ENCODE assay signal across 30 mouse cellular contexts in genomic region chr12:98961008-98961407, GRCm38 (mm10). TPM values are rescaled to one million over a fixed set of nuclear protein-coding genes. Genes with fewer than 3 reads are reported as not detected.
DNase-seq lines count a peak whose midpoint lies in the region; ATAC-seq and TF ChIP-seq lines count a peak whose summit lies in the region.
"Had no signal": no experiment of that assay in that cellular context is flagged by ENCODE, and none has a peak within 500 bp of the region (broad histone marks: within the 10 kb centered on the region; RNA-seq: fewer than 3 reads in every experiment).

No protein-coding gene starts in this region.

- no peak for ATAC-seq in cerebellum, adult (ENCODE audit: insufficient number of reproducible peaks, low FRiP score, low TSS enrichment)
- ATAC-seq in forebrain, embryonic 13.5 days: no peak; the same call in 1 of the 2 replicates
- ATAC-seq in forebrain, embryonic 12.5 days (ENCODE audit: low FRiP score): no peak
- ATAC-seq: activated CD4-positive, CD25-positive, alpha-beta regulatory T cell, adult 4 months; hindbrain, embryonic 16.5 days; intestine, embryonic 15.5 days; liver, embryonic 12.5 days; liver, postnatal 0 days; lung, postnatal 0 days; midbrain, embryonic 15.5 days had no signal

- no peak for TF ChIP-seq CTCF in layer of hippocampus, adult 2 months (conservative IDR thresholded peaks at IDR 0.05)

- no peak overlapping the region for H3K4me2 ChIP-seq in forebrain, embryonic 13.5 days
- no peak overlapping the region for H3K4me2 ChIP-seq in forebrain, embryonic 12.5 days
- H3K4me2 ChIP-seq: intestine, embryonic 15.5 days; liver, embryonic 12.5 days; midbrain, embryonic 15.5 days; neural tube, embryonic 15.5 days had no signal

- no peak overlapping the region for H3K4me3 ChIP-seq in forebrain, embryonic 13.5 days
- H3K4me3 ChIP-seq in forebrain, embryonic 12.5 days (replicated peaks): no peak overlapping the region
- no peak overlapping the region for H3K4me3 ChIP-seq in layer of hippocampus, adult 2 months
- H3K4me3 ChIP-seq: hindbrain, embryonic 10.5 days; intestine, embryonic 15.5 days; liver, embryonic 12.5 days; megakaryocyte, embryonic 14.5 days; midbrain, embryonic 15.5 days; neural tube, embryonic 15.5 days had no signal

- H3K27ac ChIP-seq in forebrain, embryonic 13.5 days: 0 out of 2 replicates have a peak overlapping the region, but pooled peaks have one; percentile 4
- H3K27ac ChIP-seq in forebrain, embryonic 12.5 days: no peak overlapping the region
- H3K27ac ChIP-seq in layer of hippocampus, adult 2 months: peak overlapping the region; percentile 56; the same call in 1 of the 2 replicates
- H3K27ac ChIP-seq: hindbrain, embryonic 10.5 days; intestine, embryonic 15.5 days; kidney, postnatal 0 days; liver, embryonic 12.5 days; midbrain, embryonic 15.5 days; neural tube, embryonic 15.5 days; stomach, postnatal 0 days had no signal

- H3K9ac ChIP-seq in forebrain, embryonic 13.5 days: no peak overlapping the region
- H3K9ac ChIP-seq in forebrain, embryonic 12.5 days: no peak overlapping the region
- H3K9ac ChIP-seq: intestine, embryonic 15.5 days; liver, embryonic 12.5 days; liver, postnatal 0 days; midbrain, embryonic 15.5 days; neural tube, embryonic 15.5 days had no signal

- peak; percentile 17 for DNase-seq in cerebellum, adult 9-10 months
- no peak for DNase-seq in layer of hippocampus, adult 2 months (ENCODE audit: low spot score in 2 of 2)
- DNase-seq in layer of hippocampus, postnatal 25 days (ENCODE audit: extremely low spot score in 1 of 2, low spot score in 1 of 2): no peak
- DNase-seq in mesoderm, embryonic 11.5 days (ENCODE audit: low read depth, low spot score): peak; percentile 5
- no peak for DNase-seq in adrenal gland, postnatal 36 days
- DNase-seq: adrenal gland, adult 2 months; gastrocnemius, postnatal 14 days; heart, postnatal 14 days; kidney, adult 8-10 months; kidney, postnatal 4 days; liver, postnatal 0 days; lung, postnatal 4 days; right cerebral cortex, postnatal 4 days; thymus, adult 18-20 months; thymus, postnatal 25 days had no signal

- no peaks in the 10 kb centered on the region for H3K27me3 ChIP-seq in forebrain, embryonic 13.5 days
- H3K27me3 ChIP-seq in forebrain, embryonic 12.5 days: no peaks in the 10 kb centered on the region
- H3K27me3 ChIP-seq: CH12.LX; intestine, embryonic 15.5 days; liver, embryonic 12.5 days; megakaryocyte, embryonic 14.5 days; midbrain, embryonic 15.5 days; neural tube, embryonic 15.5 days had no signal

- WGBS in forebrain, embryonic 13.5 days: 73% methylated on average over 7 of the region's 7 CpGs
- WGBS in forebrain, embryonic 12.5 days: 67% methylated on average over 7 of the region's 7 CpGs

- H3K36me3 ChIP-seq in forebrain, embryonic 13.5 days (ENCODE audit: poor library complexity, severe bottlenecking): peaks cover 13% of the 10 kb centered on the region
- peaks cover 20% of the 10 kb centered on the region for H3K36me3 ChIP-seq in forebrain, embryonic 12.5 days (replicated peaks)
- H3K36me3 ChIP-seq: intestine, embryonic 15.5 days; liver, embryonic 12.5 days; midbrain, embryonic 15.5 days had no signal

- peaks cover 23% of the 10 kb centered on the region for H3K4me1 ChIP-seq in forebrain, embryonic 13.5 days
- peaks cover 9% of the 10 kb centered on the region for H3K4me1 ChIP-seq in forebrain, embryonic 12.5 days
- H3K4me1 ChIP-seq: intestine, embryonic 15.5 days; liver, embryonic 12.5 days; megakaryocyte, embryonic 14.5 days; midbrain, embryonic 15.5 days; neural tube, embryonic 15.5 days had no signal

- no peaks in the 10 kb centered on the region for H3K9me3 ChIP-seq in forebrain, embryonic 13.5 days (replicated peaks)
- no peaks in the 10 kb centered on the region for H3K9me3 ChIP-seq in forebrain, embryonic 12.5 days
- H3K9me3 ChIP-seq: hindbrain, embryonic 10.5 days; intestine, embryonic 15.5 days; liver, embryonic 12.5 days; midbrain, embryonic 15.5 days; neural tube, embryonic 15.5 days had no signal

RNA-seq across cellular contexts. Expression of gene Ttc8, which starts 40.6 kb away (rescaled TPM):
- 39.5 and 46.6 TPM in 2 replicates for polyA plus RNA-seq in forebrain, embryonic 13.5 days (2015; fragmentation: Nextera tagmentation; extraction: Ambion mirVana)
- polyA plus RNA-seq in forebrain, embryonic 12.5 days (2016; fragmentation: Nextera tagmentation; extraction: Ambion mirVana): 42.1 and 44.9 TPM in 2 replicates
- total RNA-seq in layer of hippocampus, adult 2 months (2021): 10 to 100 TPM; 43.7 to 59.0 TPM
- total RNA-seq in layer of hippocampus, postnatal 25 days (2021): 10 to 100 TPM; 39.8 to 40.1 TPM
- total RNA-seq in adrenal gland, postnatal 36 days (2021): 10 to 100 TPM; 16.7 to 23.3 TPM

RNA-seq across cellular contexts. Expression of gene Eml5, which starts 59.7 kb away (rescaled TPM):
- 27.0 and 28.8 TPM in 2 replicates for polyA plus RNA-seq in forebrain, embryonic 13.5 days (2015; fragmentation: Nextera tagmentation; extraction: Ambion mirVana)
- polyA plus RNA-seq in forebrain, embryonic 12.5 days (2016; fragmentation: Nextera tagmentation; extraction: Ambion mirVana): 30.4 and 42.0 TPM in 2 replicates
- total RNA-seq in layer of hippocampus, adult 2 months (2021): 100 to 1,000 TPM in 1 of 2 experiments, 10 to 100 TPM in 1; 83.5 to 109 TPM
- total RNA-seq in layer of hippocampus, postnatal 25 days (2021): 100 to 1,000 TPM in 1 of 2 experiments, 10 to 100 TPM in 1; 55.8 to 108 TPM
- 10 to 100 TPM; 15.9 to 22.7 TPM for total RNA-seq in adrenal gland, postnatal 36 days (2021)

Comparison
In these comparisons a context has a peak if more than half of its experiments do, and no peak if none do; other contexts are left out.
1. DNase-seq: peak in cerebellum, adult 9-10 months (single experiment) and mesoderm, embryonic 11.5 days (single experiment); none in layer of hippocampus, adult 2 months (0 of 2), layer of hippocampus, postnatal 25 days (0 of 2) and adrenal gland, postnatal 36 days (0 of 2).